21 mouse cellular contexts compared by ENCODE assay signal in genomic region chr3:129284326-129284725, GRCm38 (mm10).
"Had no signal": no experiment of that assay in that cellular context is flagged by ENCODE, and none has a peak within 500 bp of the region (broad histone marks: within the 10 kb centered on the region; RNA-seq: fewer than 3 reads in every experiment).

No protein-coding gene starts in this region.

- H3K4me1 ChIP-seq: liver, embryonic 12.5 days; liver, embryonic 15.5 days; midbrain, embryonic 12.5 days; midbrain, embryonic 15.5 days; neural tube, embryonic 12.5 days; neural tube, embryonic 15.5 days had no signal

- H3K9ac ChIP-seq: limb, embryonic 13.5 days; liver, embryonic 12.5 days; liver, embryonic 15.5 days; midbrain, embryonic 12.5 days; midbrain, embryonic 15.5 days; neural tube, embryonic 12.5 days; neural tube, embryonic 15.5 days; stomach, embryonic 15.5 days had no signal

- H3K4me2 ChIP-seq: limb, embryonic 13.5 days; liver, embryonic 12.5 days; liver, embryonic 15.5 days; midbrain, embryonic 12.5 days; midbrain, embryonic 15.5 days; neural tube, embryonic 12.5 days; neural tube, embryonic 15.5 days; stomach, embryonic 15.5 days had no signal

- H3K27me3 ChIP-seq: limb, embryonic 13.5 days; liver, embryonic 12.5 days; liver, embryonic 15.5 days; midbrain, embryonic 12.5 days; midbrain, embryonic 15.5 days; neural tube, embryonic 12.5 days; neural tube, embryonic 15.5 days; stomach, embryonic 15.5 days had no signal

- H3K36me3 ChIP-seq: limb, embryonic 13.5 days; liver, embryonic 12.5 days; liver, embryonic 15.5 days; midbrain, embryonic 12.5 days; midbrain, embryonic 15.5 days; neural tube, embryonic 12.5 days; neural tube, embryonic 15.5 days; stomach, embryonic 15.5 days had no signal

- H3K27ac ChIP-seq: kidney, postnatal 0 days; layer of hippocampus, adult 2 months; limb, embryonic 13.5 days; liver, embryonic 12.5 days; liver, embryonic 15.5 days; midbrain, embryonic 12.5 days; midbrain, embryonic 15.5 days; neural tube, embryonic 12.5 days; neural tube, embryonic 15.5 days; stomach, embryonic 15.5 days had no signal

- H3K9me3 ChIP-seq: limb, embryonic 13.5 days; liver, embryonic 12.5 days; liver, embryonic 15.5 days; midbrain, embryonic 12.5 days; midbrain, embryonic 15.5 days; neural tube, embryonic 12.5 days; neural tube, embryonic 15.5 days; stomach, embryonic 15.5 days had no signal

- H3K4me3 ChIP-seq: layer of hippocampus, adult 2 months; limb, embryonic 13.5 days; liver, embryonic 12.5 days; liver, embryonic 15.5 days; midbrain, embryonic 12.5 days; midbrain, embryonic 15.5 days; neural tube, embryonic 12.5 days; neural tube, embryonic 15.5 days; stomach, embryonic 15.5 days had no signal

- ATAC-seq: liver, embryonic 12.5 days; midbrain, embryonic 15.5 days had no signal

- DNase-seq: kidney, adult 2 months; kidney, postnatal 25 days; layer of hippocampus, adult 9-11 months; liver; lung, adult 2 months; lung, postnatal 14 days; lung, postnatal 4 days; right cerebral cortex, adult 18-20 months; right cerebral cortex, postnatal 25 days; spleen, adult 18-20 months; thymus, postnatal 25 days had no signal
